Mouse (Mus musculus) cerebellum, postnatal 36 days (tissue): ENCODE measurements around the gene Pdcl.

ENCODE experiments used
- DNase-seq, 2 experiments: peaks; one replicate each; pipeline ENCODE4 v3.0.0; 2021 to 2022; ENCODE audit warnings: mixed read lengths in 2 of 2

The Pdcl gene

GRCm38 (mm10) chr2:37358633-37359540 is at the start of gene Pdcl:
Gene Pdcl, minus strand, starts transcription at chr2:37359332.
- DNase-seq, result peak; percentile 84 to 89

GRCm38 (mm10) chr2:37395539-37395938 is 36.4 kb upstream of the Pdcl start:
- no peak for DNase-seq

- no peak for DNase-seq
These were observed 23.8 kb upstream of the Pdcl start for GRCm38 (mm10) chr2:37382921-37383320.

- DNase-seq, result peak; percentile 48 to 65
These were observed 21.1 kb upstream of the Pdcl start for GRCm38 (mm10) chr2:37380189-37380588.

GRCm38 (mm10) chr2:37376018-37376417 is 16.9 kb upstream of the Pdcl start:
- DNase-seq, result no peak

GRCm38 (mm10) chr2:37370651-37371050 is 11.5 kb upstream of the Pdcl start:
- no peak for DNase-seq

GRCm38 (mm10) chr2:37359908-37360307 is 776 bp upstream of the Pdcl start:
- peak in 1 of 2 experiments; percentile 4 for DNase-seq

- DNase-seq, result no peak
These were observed 3.6 kb downstream of the Pdcl start for GRCm38 (mm10) chr2:37355571-37355970.

- no peak for DNase-seq
These were observed 7.5 kb downstream of the Pdcl start for GRCm38 (mm10) chr2:37351671-37352070.

GRCm38 (mm10) chr2:37338497-37339187 is 20.5 kb downstream of the Pdcl start:
- DNase-seq, result peak; percentile 46 to 61

GRCm38 (mm10) chr2:37333321-37333720 is 25.8 kb downstream of the Pdcl start:
- no peak for DNase-seq

- DNase-seq, result no peak
These were observed 32.9 kb downstream of the Pdcl start, which contains the start of gene Olfr368 for GRCm38 (mm10) chr2:37326215-37326614. Gene Olfr368, plus strand, starts transcription at chr2:37326515.
